Mouse (Mus musculus): ENCODE measurements around the gene Ormdl3. TPM values are rescaled to one million over a fixed set of nuclear protein-coding genes. Genes with fewer than 3 reads are reported as not detected.

Gene Ormdl3
- polyA plus RNA-seq, 1 experiment = 55.0 TPM

DNA sequence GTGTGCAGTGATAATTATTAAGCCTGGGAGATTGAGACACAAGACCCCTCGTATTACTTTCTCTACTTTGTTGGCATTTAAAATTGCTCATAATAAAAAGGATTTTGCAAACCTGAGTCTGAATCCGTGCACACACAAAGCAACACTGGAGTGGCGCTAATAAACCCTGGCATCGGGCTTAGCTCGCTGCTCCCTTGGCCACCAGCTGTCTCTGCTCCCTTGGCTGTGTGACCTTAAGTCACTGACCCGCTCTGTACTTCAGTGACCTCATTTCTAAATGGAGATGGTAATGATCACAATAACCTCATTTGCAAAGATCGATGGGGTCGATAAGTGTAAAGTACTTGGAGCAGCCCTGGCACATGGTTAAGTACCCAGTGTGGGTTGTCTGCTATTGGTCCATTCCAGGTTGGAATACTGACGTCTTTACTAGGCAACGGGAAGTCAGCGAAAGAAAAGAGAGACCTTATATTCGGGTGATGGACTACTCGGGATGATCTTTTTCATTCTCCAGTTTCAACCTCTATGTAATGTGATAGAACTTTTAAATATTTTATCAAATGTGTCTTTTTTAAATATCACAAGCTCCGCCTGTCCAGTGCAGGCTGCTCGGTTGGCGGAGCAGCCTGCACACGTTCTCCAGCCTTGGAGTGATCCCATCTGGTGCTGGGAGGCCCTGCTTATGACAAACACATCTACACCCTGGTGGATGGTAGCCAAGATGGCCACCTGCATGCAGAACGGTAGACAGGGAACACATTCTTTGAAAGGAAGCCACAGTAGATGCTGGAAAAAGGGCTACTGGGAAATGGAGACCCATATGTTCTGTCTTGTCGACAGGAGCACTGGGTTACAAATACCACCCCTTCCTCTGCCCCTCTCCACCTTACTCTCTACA lies 3.6 kb upstream of the Ormdl3 start:
- Histone ChIP-seq H3K4me3 (ENCODE audit: insufficient read depth, low read length) (no peak overlapping the region), H3K4me1 (ENCODE audit: control insufficient read depth, insufficient read depth, low read length) (peaks cover under 1% of the 10 kb centered on the region; the same call in 1 of the 2 replicates), H3K27ac (ENCODE audit: insufficient read depth, low read length) (no peak overlapping the region)
- TF ChIP-seq POLR2A (IDR thresholded peaks at IDR 0.05; ENCODE audit: extremely low read depth, insufficient read depth, low read length) = no peak
- no peak for TF ChIP-seq CTCF (IDR thresholded peaks at IDR 0.05; ENCODE audit: extremely low read depth, insufficient read depth, low read length)

DNA sequence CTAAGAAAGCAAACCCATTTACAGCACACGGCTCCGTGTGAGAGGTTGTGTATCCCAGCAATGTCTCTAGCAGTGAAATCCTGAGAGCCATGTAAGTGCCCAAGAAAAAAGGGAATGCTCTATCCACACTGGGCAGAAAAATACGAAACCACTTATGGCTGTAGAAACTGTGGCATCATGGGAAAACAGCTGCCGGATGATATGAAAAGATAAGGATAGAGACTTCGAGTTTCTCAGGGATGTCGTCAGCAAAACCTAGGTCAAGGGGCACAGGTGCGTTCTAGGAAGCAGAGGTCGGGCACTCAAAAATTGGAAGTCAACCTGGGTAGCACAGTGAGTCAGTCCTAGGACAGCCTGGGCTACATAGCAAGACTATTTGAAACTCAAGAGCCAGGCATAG lies 2.1 kb upstream of the Ormdl3 start:
- TF ChIP-seq POLR2A (IDR thresholded peaks at IDR 0.05; ENCODE audit: extremely low read depth, insufficient read depth, low read length) (no peak), CTCF (IDR thresholded peaks at IDR 0.05; ENCODE audit: extremely low read depth, insufficient read depth, low read length) (no peak)
- H3K4me1 ChIP-seq (ENCODE audit: control insufficient read depth, insufficient read depth, low read length) = peaks cover 5% of the 10 kb centered on the region; the same call in 1 of the 2 replicates
- H3K27ac ChIP-seq (ENCODE audit: insufficient read depth, low read length) = no peak overlapping the region
- no peak overlapping the region for H3K4me3 ChIP-seq (ENCODE audit: insufficient read depth, low read length)

DNA sequence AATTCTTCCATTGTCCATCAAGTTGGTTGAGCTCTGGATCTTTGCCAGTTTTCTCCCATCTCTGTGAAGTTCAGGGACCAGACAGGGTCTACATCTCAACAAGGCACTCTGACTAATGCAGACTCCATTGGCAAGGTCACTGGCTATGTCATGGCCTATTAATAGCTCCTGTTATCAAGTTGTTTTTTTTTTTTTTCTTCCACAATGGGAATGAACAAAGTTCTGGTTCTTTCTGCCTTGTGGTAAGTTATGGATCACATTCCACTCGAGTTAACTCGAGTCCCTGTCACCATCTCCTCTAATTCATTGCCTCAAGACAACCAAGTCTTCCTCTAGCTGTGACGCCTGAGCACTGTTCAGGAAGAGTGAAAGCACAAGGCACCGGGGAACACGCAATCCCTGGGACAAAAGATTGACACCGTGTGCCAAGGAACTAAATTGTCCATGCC lies 1.7 kb upstream of the Ormdl3 start:
- Histone ChIP-seq H3K4me1 (ENCODE audit: control insufficient read depth, insufficient read depth, low read length) (peaks cover 5% of the 10 kb centered on the region; the same call in 1 of the 2 replicates), H3K27ac (ENCODE audit: insufficient read depth, low read length) (no peak overlapping the region), H3K4me3 (ENCODE audit: insufficient read depth, low read length) (no peak overlapping the region)
- TF ChIP-seq POLR2A (IDR thresholded peaks at IDR 0.05; ENCODE audit: extremely low read depth, insufficient read depth, low read length) (no peak), CTCF (IDR thresholded peaks at IDR 0.05; ENCODE audit: extremely low read depth, insufficient read depth, low read length) (no peak)

DNA sequence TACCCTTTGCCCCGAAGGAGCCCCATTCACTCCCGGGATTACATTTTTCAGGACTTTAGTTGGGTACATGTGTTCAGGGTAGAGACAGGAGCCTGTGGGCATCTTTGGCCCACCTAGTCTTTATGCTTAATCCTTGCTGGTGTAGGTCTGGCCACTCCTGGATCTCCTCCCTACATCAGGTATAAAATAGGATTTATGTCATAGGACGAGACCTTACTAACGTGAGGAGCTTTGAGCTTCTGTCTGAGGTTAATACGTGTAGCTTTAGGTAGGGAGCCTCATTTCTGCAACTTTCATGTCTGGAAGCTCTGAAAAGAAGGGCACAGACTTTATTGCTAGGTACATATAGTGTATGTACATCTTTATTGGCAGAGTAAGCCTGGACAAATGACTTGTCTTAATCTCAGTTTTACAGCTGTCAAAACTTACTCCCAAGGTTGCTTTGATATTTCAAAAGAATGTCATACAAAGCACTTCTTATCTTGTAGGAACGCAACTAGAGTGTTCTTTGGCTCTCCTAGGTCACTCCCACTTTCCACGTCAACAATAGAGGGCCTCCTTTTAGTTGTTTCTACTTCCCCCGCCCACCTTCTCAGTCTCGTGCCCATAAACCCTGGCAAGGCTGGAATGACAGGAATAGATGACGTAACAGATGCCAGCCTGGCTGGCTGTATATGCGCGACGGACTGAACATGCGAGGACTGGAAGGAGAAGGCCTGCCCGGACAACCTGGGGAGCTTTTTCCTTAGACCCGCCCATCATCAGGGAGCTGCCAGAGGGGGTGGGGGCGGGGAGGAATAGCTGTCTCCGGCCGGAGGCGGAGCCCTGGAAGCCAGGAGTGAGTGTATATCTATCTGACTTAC lies 747 bp upstream of the Ormdl3 start:
- peak overlapping the region; percentile 86 for H3K4me3 ChIP-seq (ENCODE audit: insufficient read depth, low read length)
- no peak overlapping the region for H3K27ac ChIP-seq (ENCODE audit: insufficient read depth, low read length)
- TF ChIP-seq POLR2A (IDR thresholded peaks at IDR 0.05; ENCODE audit: extremely low read depth, insufficient read depth, low read length) (no peak), CTCF (IDR thresholded peaks at IDR 0.05; ENCODE audit: extremely low read depth, insufficient read depth, low read length) (no peak)
- H3K4me1 ChIP-seq (ENCODE audit: control insufficient read depth, insufficient read depth, low read length) = peaks cover 5% of the 10 kb centered on the region; the same call in 1 of the 2 replicates

DNA sequence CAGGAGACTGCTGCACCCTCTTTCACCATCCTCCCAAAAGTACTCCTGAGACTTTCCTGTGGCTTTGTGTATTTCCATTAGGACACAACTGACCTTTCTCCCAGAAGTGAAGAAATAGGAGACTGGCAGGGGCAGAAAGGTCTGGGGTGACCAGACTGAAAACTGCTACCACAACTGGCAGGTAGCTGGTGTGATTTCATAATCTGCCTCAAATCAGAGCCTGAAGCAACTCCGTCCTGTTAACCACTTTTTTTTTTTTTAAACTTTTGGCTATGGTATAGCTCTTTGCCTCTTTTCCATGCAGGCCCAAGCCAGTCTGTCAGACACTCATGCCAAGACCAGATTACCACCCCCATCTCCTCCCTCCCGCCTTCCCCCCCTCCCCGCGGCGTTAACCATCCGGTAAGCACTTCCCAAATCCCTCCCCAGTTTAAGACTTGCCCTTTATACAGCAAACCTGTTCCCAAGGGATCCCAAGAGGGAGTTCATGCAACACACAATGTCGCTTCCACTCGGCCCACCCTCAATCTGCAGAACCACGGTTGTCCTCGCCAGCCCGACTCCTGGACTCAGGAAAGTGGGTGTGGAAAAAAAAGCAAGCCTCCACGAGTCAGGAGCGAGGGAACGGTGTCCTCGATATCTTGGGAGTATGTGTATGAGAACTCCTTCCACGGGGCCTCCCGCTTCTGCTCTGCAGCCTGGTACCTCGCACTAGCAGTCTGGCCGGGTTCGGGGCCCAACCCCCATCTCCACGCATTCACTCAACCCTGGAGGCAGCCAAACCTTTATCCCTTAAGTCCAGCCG lies 879 bp downstream of the Ormdl3 start:
- Histone ChIP-seq H3K4me1 (ENCODE audit: control insufficient read depth, insufficient read depth, low read length) (peaks cover 5% of the 10 kb centered on the region; the same call in 1 of the 2 replicates), H3K4me3 (ENCODE audit: insufficient read depth, low read length) (peak overlapping the region; percentile 86), H3K27ac (ENCODE audit: insufficient read depth, low read length) (no peak overlapping the region)
- no peak for TF ChIP-seq CTCF (IDR thresholded peaks at IDR 0.05; ENCODE audit: extremely low read depth, insufficient read depth, low read length)
- TF ChIP-seq POLR2A (IDR thresholded peaks at IDR 0.05; ENCODE audit: extremely low read depth, insufficient read depth, low read length) = no peak

DNA sequence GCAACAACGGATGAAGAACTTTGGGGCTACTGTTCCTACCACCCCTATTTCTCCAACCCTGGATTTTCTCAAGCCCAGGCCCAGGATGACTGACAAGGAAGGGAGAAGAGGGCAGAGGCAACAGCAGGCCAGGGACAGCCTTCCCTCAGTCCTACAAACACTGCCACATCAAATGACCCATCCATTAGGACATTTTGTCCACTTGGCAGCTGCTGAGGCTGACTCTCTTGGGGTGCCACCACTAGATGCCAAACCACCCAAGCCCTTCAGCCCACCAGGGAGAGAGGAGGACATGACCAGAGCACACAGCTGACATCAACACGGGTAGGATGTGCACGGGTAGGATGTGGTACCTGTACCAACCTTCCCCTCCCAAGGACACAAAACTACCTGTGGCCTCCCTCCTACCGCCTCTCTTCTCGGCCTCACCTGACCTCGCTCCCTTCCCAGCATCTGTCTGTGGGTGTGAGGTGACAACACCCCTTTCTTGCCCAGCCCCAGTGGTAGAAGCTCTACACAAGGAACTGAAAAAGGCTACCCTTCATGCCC lies 2.5 kb downstream of the Ormdl3 start:
- no peak overlapping the region for H3K27ac ChIP-seq (ENCODE audit: insufficient read depth, low read length)
- TF ChIP-seq CTCF (IDR thresholded peaks at IDR 0.05; ENCODE audit: extremely low read depth, insufficient read depth, low read length) = no peak
- TF ChIP-seq POLR2A (IDR thresholded peaks at IDR 0.05; ENCODE audit: extremely low read depth, insufficient read depth, low read length) = no peak
- peaks cover 5% of the 10 kb centered on the region; the same call in 1 of the 2 replicates for H3K4me1 ChIP-seq (ENCODE audit: control insufficient read depth, insufficient read depth, low read length)
- H3K4me3 ChIP-seq (ENCODE audit: insufficient read depth, low read length) = no peak overlapping the region

DNA sequence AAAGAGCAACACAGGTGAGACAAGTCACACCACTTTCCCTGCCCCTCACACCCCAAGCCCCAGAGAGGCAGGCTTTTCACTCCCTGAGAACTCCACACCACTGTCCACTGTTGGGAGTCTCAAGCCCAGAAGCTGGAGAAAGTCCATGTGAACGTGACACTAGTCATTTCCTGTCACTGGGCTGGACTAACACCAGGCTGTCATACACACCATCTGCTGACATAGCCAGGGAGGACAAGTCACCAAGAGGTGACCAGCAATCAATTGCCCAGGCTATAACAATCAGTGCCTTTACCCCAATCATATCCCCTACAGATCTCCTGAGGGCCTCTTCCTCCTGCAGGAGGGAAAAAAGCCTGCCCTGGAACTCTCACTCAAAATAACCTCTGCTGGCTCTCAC lies 3.0 kb downstream of the Ormdl3 start:
- Histone ChIP-seq H3K27ac (ENCODE audit: insufficient read depth, low read length) (no peak overlapping the region), H3K4me3 (ENCODE audit: insufficient read depth, low read length) (no peak overlapping the region), H3K4me1 (ENCODE audit: control insufficient read depth, insufficient read depth, low read length) (peaks cover 5% of the 10 kb centered on the region; the same call in 1 of the 2 replicates)
- TF ChIP-seq CTCF (IDR thresholded peaks at IDR 0.05; ENCODE audit: extremely low read depth, insufficient read depth, low read length) (no peak), POLR2A (IDR thresholded peaks at IDR 0.05; ENCODE audit: extremely low read depth, insufficient read depth, low read length) (no peak)

DNA sequence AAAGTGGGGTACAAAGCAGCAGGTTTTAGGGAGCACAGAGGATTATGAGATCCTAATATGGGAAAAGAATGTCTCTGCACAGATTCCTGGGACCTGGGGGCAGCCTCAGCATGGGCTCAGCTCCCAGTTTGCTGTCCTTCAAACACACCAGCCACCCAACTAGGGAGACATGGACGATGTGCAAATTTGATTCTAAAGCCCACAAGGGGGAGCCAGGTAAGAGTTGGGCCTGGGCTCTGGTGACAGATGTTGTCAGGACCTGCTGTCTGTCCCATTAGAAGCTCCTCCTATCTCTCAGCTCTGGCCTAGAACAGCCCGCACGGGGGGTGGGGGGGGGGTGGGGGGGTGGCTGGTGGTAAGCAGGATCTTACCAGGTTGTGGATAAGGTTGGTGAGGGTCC lies 3.6 kb downstream of the Ormdl3 start:
- H3K27ac ChIP-seq (ENCODE audit: insufficient read depth, low read length) = no peak overlapping the region
- peaks cover 5% of the 10 kb centered on the region; the same call in 1 of the 2 replicates for H3K4me1 ChIP-seq (ENCODE audit: control insufficient read depth, insufficient read depth, low read length)
- TF ChIP-seq POLR2A (IDR thresholded peaks at IDR 0.05; ENCODE audit: extremely low read depth, insufficient read depth, low read length) (no peak), CTCF (IDR thresholded peaks at IDR 0.05; ENCODE audit: extremely low read depth, insufficient read depth, low read length) (no peak)
- no peak overlapping the region for H3K4me3 ChIP-seq (ENCODE audit: insufficient read depth, low read length)
